8 mouse cellular contexts compared by ENCODE assay signal in genomic region chr11:72214591-72215409, GRCm38 (mm10). TPM values are rescaled to one million over a fixed set of nuclear protein-coding genes. Genes with fewer than 3 reads are reported as not detected.
DNase-seq lines count a peak whose midpoint lies in the region; ATAC-seq and TF ChIP-seq lines count a peak whose summit lies in the region.

No protein-coding gene starts in this region.

- peak; percentile 95 for DNase-seq in 3134 (ENCODE audit: extremely low read depth, insufficient read length, low spot score)
- DNase-seq in adrenal gland, postnatal 36 days, result peak; percentile 96 to 97
- peak; percentile 96 for DNase-seq in heart, adult 8-10 months (ENCODE audit: low spot score)
- DNase-seq in kidney, adult 9 months, result peak; percentile 97
- DNase-seq in limb, embryonic 14.5 days (ENCODE audit: low spot score), result peak; percentile 97
- peak; percentile 98 for DNase-seq in midbrain, postnatal 0 days (ENCODE audit: low spot score)
- peak; percentile 83 to 86 for DNase-seq in spleen, postnatal 14 days (ENCODE audit: low spot score in 2 of 2)

- peak overlapping the region; percentile 93 for H3K4me2 ChIP-seq in embryonic facial prominence, embryonic 13.5 days
- H3K4me2 ChIP-seq in limb, embryonic 14.5 days (replicated peaks; ENCODE audit: low read depth, low read length, severe bottlenecking), result peak overlapping the region; percentile 87
- H3K4me2 ChIP-seq in midbrain, postnatal 0 days (ENCODE audit: low read depth, low read length, poor library complexity, severe bottlenecking), result peak overlapping the region; percentile 81

- H3K4me3 ChIP-seq in embryonic facial prominence, embryonic 13.5 days, result peak overlapping the region; percentile 63
- H3K4me3 ChIP-seq in limb, embryonic 14.5 days (replicated peaks; ENCODE audit: low read length), result peak overlapping the region; percentile 83
- H3K4me3 ChIP-seq in midbrain, postnatal 0 days (ENCODE audit: low read depth, low read length), result peak overlapping the region; percentile 76

- 0 out of 2 replicates have a peak, but pooled peaks have one; percentile 25 for TF ChIP-seq POLR2A in limb, embryonic 14.5 days (IDR thresholded peaks at IDR 0.05; ENCODE audit: borderline replicate concordance, extremely low read depth, insufficient read depth, insufficient read length)

- peak; percentile 35 for TF ChIP-seq CTCF in midbrain, postnatal 0 days (IDR thresholded peaks at IDR 0.05)

- H3K9ac ChIP-seq in embryonic facial prominence, embryonic 13.5 days, result peak overlapping the region; percentile 84
- peak overlapping the region; percentile 69 for H3K9ac ChIP-seq in limb, embryonic 14.5 days (ENCODE audit: low read depth, low read length, severe bottlenecking)
- H3K9ac ChIP-seq in midbrain, postnatal 0 days (replicated peaks; ENCODE audit: low read length, poor library complexity, severe bottlenecking), result peak overlapping the region; percentile 73

- peak; percentile 93 for ATAC-seq in embryonic facial prominence, embryonic 13.5 days (ENCODE audit: insufficient number of reproducible peaks, insufficient read depth, low FRiP score, low TSS enrichment, low read depth)
- ATAC-seq in limb, embryonic 14.5 days (ENCODE audit: low FRiP score, low read depth), result peak; percentile 97
- peak; percentile 95 for ATAC-seq in midbrain, postnatal 0 days (ENCODE audit: low FRiP score)

- H3K36me3 ChIP-seq in embryonic facial prominence, embryonic 13.5 days, result peaks cover 35% of the 10 kb centered on the region
- peaks cover 29% of the 10 kb centered on the region for H3K36me3 ChIP-seq in limb, embryonic 14.5 days (ENCODE audit: control insufficient read depth, insufficient read depth, low read length)
- peaks cover 21% of the 10 kb centered on the region for H3K36me3 ChIP-seq in midbrain, postnatal 0 days (ENCODE audit: insufficient read depth, low read length)

- H3K27me3 ChIP-seq in embryonic facial prominence, embryonic 13.5 days, result no peaks in the 10 kb centered on the region
- H3K27me3 ChIP-seq in limb, embryonic 14.5 days (ENCODE audit: control insufficient read depth, insufficient read depth, low read length), result no peaks in the 10 kb centered on the region
- H3K27me3 ChIP-seq in midbrain, postnatal 0 days (ENCODE audit: insufficient read depth, low read length), result no peaks in the 10 kb centered on the region

- 1% methylated on average over 51 of the region's 51 CpGs for WGBS in embryonic facial prominence, embryonic 13.5 days
- 1% methylated on average over 51 of the region's 51 CpGs for WGBS in limb, embryonic 14.5 days
- WGBS in midbrain, postnatal 0 days, result under 1% methylated on average over 49 of the region's 51 CpGs

- no peaks in the 10 kb centered on the region for H3K9me3 ChIP-seq in embryonic facial prominence, embryonic 13.5 days
- H3K9me3 ChIP-seq in limb, embryonic 14.5 days (ENCODE audit: control insufficient read depth, low read length), result no peaks in the 10 kb centered on the region
- H3K9me3 ChIP-seq in midbrain, postnatal 0 days (ENCODE audit: low read length), result no peaks in the 10 kb centered on the region

- peak overlapping the region; percentile 68 for H3K27ac ChIP-seq in embryonic facial prominence, embryonic 13.5 days
- H3K27ac ChIP-seq in limb, embryonic 14.5 days (replicated peaks; ENCODE audit: low read depth, low read length), result peak overlapping the region; percentile 65
- H3K27ac ChIP-seq in midbrain, postnatal 0 days (ENCODE audit: low read depth, low read length), result peak overlapping the region; percentile 87

- H3K4me1 ChIP-seq in embryonic facial prominence, embryonic 13.5 days, result peaks cover 21% of the 10 kb centered on the region
- peaks cover 4% of the 10 kb centered on the region; the same call in 1 of the 2 replicates for H3K4me1 ChIP-seq in limb, embryonic 14.5 days (ENCODE audit: control insufficient read depth, insufficient read depth, low read length)
- H3K4me1 ChIP-seq in midbrain, postnatal 0 days (ENCODE audit: insufficient read depth, low read length), result peaks cover 4% of the 10 kb centered on the region; the same call in 1 of the 2 replicates

RNA-seq across cellular contexts. Expression of gene Med31, which starts 0.6 kb away (rescaled TPM):
- total RNA-seq in adrenal gland, postnatal 36 days (2021), result 10 to 100 TPM; 13.0 to 13.5 TPM
- 50.3 and 55.3 TPM in 2 replicates for polyA plus RNA-seq in embryonic facial prominence, embryonic 13.5 days (2015; fragmentation: Nextera tagmentation; extraction: Ambion mirVana)
- 10 to 100 TPM in 1 of 4 experiments, 1 to 10 TPM in 3; 8.8 to 11.5 (median 9.6) TPM for total RNA-seq in heart, adult 8-10 months (2022)
- 32.9 and 33.2 TPM in 2 replicates for polyA plus RNA-seq in limb, embryonic 14.5 days (2012; rRNA removed)
- polyA plus RNA-seq in limb, embryonic 14.5 days (2014; fragmentation: Nextera tagmentation; extraction: Ambion mirVana), result 39.0 and 46.2 TPM in 2 replicates
- 21.4 and 26.5 TPM in 2 replicates for total RNA-seq in midbrain, postnatal 0 days (2014; rRNA removed)
- polyA plus RNA-seq in midbrain, postnatal 0 days (2015; fragmentation: Nextera tagmentation; extraction: Ambion mirVana), result 40.7 and 42.4 TPM in 2 replicates

RNA-seq across cellular contexts. Expression of gene Txndc17, which starts 7.5 kb away (rescaled TPM):
- total RNA-seq in adrenal gland, postnatal 36 days (2021), result 10 to 100 TPM; 71.8 to 74.2 TPM
- 243 and 259 TPM in 2 replicates for polyA plus RNA-seq in embryonic facial prominence, embryonic 13.5 days (2015; fragmentation: Nextera tagmentation; extraction: Ambion mirVana)
- 10 to 100 TPM; 33.8 to 49.9 (median 41.5) TPM for total RNA-seq in heart, adult 8-10 months (2022)
- polyA plus RNA-seq in limb, embryonic 14.5 days (2012; rRNA removed), result 86.9 and 133 TPM in 2 replicates
- 235 and 239 TPM in 2 replicates for polyA plus RNA-seq in limb, embryonic 14.5 days (2014; fragmentation: Nextera tagmentation; extraction: Ambion mirVana)
- 54.1 and 57.7 TPM in 2 replicates for total RNA-seq in midbrain, postnatal 0 days (2014; rRNA removed)
- 137 TPM in 2 replicates for polyA plus RNA-seq in midbrain, postnatal 0 days (2015; fragmentation: Nextera tagmentation; extraction: Ambion mirVana)

RNA-seq across cellular contexts. Expression of gene 4933427D14Rik, which starts 7.5 kb away (rescaled TPM):
- 1 to 10 TPM; 4.9 to 5.8 TPM for total RNA-seq in adrenal gland, postnatal 36 days (2021)
- 20.6 and 24.1 TPM in 2 replicates for polyA plus RNA-seq in embryonic facial prominence, embryonic 13.5 days (2015; fragmentation: Nextera tagmentation; extraction: Ambion mirVana)
- total RNA-seq in heart, adult 8-10 months (2022), result 1 to 10 TPM; 2.5 to 3.9 (median 2.9) TPM
- polyA plus RNA-seq in limb, embryonic 14.5 days (2012; rRNA removed), result 15.3 and 19.2 TPM in 2 replicates
- 11.1 and 15.6 TPM in 2 replicates for polyA plus RNA-seq in limb, embryonic 14.5 days (2014; fragmentation: Nextera tagmentation; extraction: Ambion mirVana)
- total RNA-seq in midbrain, postnatal 0 days (2014; rRNA removed), result 16.6 and 21.9 TPM in 2 replicates
- polyA plus RNA-seq in midbrain, postnatal 0 days (2015; fragmentation: Nextera tagmentation; extraction: Ambion mirVana), result 13.7 and 20.6 TPM in 2 replicates

RNA-seq across cellular contexts. Expression of gene Gm43951, which starts 8.2 kb away (rescaled TPM):
- total RNA-seq in adrenal gland, postnatal 36 days (2021), result under 1 TPM; 0.46 to 0.60 TPM
- polyA plus RNA-seq in embryonic facial prominence, embryonic 13.5 days (2015; fragmentation: Nextera tagmentation; extraction: Ambion mirVana), result 0.52 and 0.84 TPM in 2 replicates
- under 1 TPM; 0.11 to 0.53 (median 0.24) TPM for total RNA-seq in heart, adult 8-10 months (2022)
- polyA plus RNA-seq in limb, embryonic 14.5 days (2012; rRNA removed), result 1.7 and 2.4 TPM in 2 replicates
- 0.12 TPM in 1 of 2 replicates, not detected in the other for polyA plus RNA-seq in limb, embryonic 14.5 days (2014; fragmentation: Nextera tagmentation; extraction: Ambion mirVana)
- 2.5 and 2.6 TPM in 2 replicates for total RNA-seq in midbrain, postnatal 0 days (2014; rRNA removed)
- 1.1 and 1.5 TPM in 2 replicates for polyA plus RNA-seq in midbrain, postnatal 0 days (2015; fragmentation: Nextera tagmentation; extraction: Ambion mirVana)

RNA-seq across cellular contexts. Expression of gene Slc13a5, which starts 52.2 kb away (rescaled TPM):
- under 1 TPM; 0.07 to 0.17 TPM for total RNA-seq in adrenal gland, postnatal 36 days (2021)
- polyA plus RNA-seq in embryonic facial prominence, embryonic 13.5 days (2015; fragmentation: Nextera tagmentation; extraction: Ambion mirVana), result 1.6 and 4.7 TPM in 2 replicates
- total RNA-seq in heart, adult 8-10 months (2022), result not detected
- polyA plus RNA-seq in limb, embryonic 14.5 days (2012; rRNA removed), result 5.6 and 7.5 TPM in 2 replicates
- polyA plus RNA-seq in limb, embryonic 14.5 days (2014; fragmentation: Nextera tagmentation; extraction: Ambion mirVana), result 1.7 and 3.0 TPM in 2 replicates
- total RNA-seq in midbrain, postnatal 0 days (2014; rRNA removed), result 4.8 and 6.2 TPM in 2 replicates
- 4.5 and 5.9 TPM in 2 replicates for polyA plus RNA-seq in midbrain, postnatal 0 days (2015; fragmentation: Nextera tagmentation; extraction: Ambion mirVana)

Comparison
In these comparisons a context has a peak if more than half of its experiments do, and no peak if none do; other contexts are left out.
1. Peak in every context shown above with its lines: DNase-seq, ATAC-seq, H3K4me3 ChIP-seq and H3K27ac ChIP-seq.